Mouse (Mus musculus) frontal cortex, adult (tissue): Measurements from ENCODE around the gene Vcp.

Experiments
- ATAC-seq: cut with Nextera tagmentation; 2 replicates; pipeline ENCODE4 v1.9.2; 2017; ENCODE audit warnings: mild to moderate bottlenecking, moderate library complexity, mixed read lengths; ENCODE audit not compliant: low TSS enrichment

The Vcp gene

DNA sequence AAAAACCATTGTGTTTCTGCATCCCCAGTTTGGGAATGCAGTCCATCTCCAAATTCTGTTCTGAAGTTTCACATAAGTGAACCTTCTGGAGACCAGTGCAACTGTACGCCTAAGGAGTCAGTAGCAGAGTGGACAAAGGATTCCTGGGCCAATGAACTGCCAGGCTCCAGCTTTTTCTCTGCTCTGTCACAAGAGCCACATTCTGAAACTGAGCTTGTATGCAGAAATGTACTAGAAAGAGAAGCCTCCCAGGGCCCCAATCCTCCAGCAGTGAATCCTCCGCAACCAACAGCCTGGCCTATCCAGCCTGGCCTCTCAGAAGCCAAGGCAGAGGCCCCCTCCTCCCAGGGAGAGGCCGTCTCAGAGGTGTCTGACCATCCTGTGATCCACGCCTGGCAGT, 27.4 kb downstream of the Vcp start:
- ATAC-seq: no peak

DNA sequence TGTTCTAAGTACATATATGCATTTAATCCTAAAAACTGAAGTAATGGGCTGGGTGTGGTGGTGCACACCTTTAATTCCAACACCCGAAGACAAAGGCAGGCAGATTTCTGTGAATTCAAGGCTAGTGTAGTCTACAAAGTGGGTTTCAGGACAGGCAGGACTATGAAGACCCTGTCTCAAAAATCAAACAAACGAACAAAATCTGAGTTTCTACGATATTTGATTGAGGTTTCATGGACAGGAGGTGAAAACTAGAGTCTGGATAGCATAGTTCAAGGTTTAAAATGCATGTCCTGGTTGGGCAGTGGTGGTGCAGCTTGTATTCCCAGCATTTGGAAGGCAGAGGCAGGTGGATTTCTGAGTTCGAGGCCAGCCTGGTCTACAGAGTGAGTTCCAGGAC, 31.0 kb downstream of the Vcp start, which contains the start of gene 1700022I11Rik:
Gene 1700022I11Rik, plus strand, starts transcription at position 301 of the 400 bp plus-strand sequence.
- no peak for ATAC-seq

DNA sequence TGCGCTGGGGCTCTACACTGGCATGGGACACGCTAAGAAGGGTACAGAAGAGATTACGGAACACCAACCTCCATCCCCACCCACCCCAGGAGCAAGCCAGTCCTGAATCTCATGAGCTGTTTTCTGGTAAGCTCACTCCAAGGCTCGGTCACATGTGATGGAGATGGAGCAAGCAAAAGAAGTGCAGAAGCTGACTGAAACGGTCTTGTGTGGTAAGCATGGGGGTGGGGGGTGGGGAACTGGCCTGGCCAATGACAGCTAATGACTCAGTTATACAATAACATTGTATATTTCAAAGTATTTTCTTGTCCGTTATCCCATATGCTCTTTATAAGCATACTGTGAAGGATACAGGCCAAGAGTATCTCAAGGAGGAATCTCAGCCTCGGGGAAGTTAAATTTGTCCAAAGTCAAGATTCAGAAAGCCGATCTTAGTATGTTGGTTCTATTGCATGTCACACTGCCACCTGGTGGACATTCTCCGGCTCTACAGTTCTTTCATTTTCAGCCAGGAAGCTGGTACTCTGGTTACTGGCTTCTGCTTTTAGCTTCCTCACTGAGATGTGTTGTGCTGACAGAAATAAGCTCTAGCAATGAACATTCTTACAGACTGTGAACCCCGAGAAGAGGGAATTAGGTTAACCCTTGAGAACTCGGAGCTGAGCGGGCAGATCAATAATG, 35.1 kb downstream of the Vcp start:
- ATAC-seq: peak; percentile 79

DNA sequence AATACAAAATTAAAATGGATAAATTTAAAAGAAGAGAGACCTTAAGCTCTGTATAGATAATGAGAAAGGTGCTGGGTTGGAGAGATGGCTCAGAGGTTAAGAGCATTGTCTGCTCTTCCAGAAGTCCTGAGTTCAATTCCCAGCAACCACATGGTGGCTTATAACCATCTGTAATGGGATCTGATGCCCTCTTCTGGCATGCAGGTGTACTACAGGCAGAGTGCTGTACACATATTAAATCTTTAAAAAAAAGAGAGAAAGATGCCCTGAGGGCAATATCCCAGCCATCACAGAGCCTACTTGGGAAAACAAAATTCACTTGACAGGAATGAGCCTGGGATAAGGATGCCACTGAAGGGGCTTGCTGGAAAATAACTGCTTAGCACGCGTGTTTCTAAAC, 36.8 kb downstream of the Vcp start:
- ATAC-seq: no peak

DNA sequence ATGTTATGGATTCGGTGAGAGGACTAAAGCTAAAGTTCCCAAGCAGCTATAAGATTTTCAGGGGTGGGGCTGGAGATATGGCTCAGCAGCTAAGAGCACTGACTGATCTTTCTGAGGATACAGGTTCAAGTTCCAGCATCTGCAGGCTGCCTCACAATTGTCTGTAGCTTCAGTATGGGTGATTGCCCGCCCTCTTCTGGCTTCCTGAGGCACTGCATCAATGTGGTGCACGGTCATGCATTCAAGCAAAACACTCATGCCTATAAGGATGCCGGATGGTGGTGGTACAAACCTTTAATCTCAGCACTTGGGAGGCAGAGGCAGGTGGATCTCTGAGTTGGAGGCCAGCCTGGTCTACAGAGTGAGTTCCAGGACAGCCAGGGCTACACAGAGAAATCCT, 38.7 kb downstream of the Vcp start:
- peak; percentile 38; the same call in 1 of the 2 replicates for ATAC-seq

DNA sequence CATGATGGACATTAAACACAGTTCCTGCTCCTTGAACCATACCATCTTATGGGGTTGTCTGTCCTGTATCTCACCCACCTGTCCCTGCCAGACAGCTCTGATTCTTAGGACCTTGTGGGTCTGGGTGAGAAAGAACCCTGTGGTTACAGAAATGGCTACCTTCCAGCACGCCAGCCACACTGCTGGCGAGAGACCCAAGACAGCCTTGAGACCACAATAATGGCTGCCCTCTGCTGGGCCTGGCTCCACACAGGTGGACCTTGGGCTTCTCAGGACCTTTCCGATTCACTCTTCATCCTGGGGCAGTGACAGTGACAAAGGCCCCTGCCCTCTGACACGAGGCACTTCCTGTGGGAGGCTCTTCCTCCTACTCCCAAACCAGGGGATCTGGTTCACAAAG, 40.9 kb downstream of the Vcp start:
- ATAC-seq: no peak

DNA sequence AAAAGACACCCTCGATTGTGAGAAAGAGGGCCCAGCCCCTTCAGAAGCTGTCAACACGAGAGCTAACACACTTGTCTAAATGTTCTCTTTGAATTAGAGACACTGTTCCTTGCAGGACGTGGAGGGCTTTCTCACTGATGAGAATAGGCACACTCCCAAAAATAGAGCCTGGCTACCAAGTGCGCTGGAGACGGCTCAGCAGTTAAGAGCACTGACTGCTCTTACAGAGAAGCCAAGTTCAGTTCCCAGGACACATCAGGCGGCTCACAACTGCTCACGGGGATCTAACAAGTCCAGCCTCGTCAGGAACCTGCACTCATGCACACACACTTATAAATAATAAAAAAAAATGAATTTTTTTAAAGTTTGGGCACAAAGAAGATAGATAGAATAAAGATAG, 41.4 kb downstream of the Vcp start:
- ATAC-seq: peak; percentile 10

DNA sequence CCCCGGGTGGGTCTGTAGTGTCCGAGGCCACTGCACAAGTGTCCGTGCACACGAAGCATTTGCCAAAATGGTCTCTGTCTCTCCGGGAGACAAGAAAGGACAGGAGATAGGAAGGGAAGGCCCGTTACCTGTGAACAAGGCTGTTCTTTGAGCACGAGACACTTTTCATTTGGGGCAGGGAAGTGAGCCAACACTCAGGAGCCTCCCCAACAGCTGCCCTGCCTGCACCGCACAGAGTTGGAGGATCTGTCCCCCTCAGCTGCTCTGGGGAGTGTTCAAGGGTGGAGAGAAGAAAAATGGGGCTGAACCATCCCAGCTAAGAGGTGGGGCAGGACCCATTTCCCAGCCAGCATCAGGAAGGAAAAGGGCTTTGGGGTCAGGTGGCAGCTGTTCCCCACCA, 42.3 kb downstream of the Vcp start:
- no peak for ATAC-seq

DNA sequence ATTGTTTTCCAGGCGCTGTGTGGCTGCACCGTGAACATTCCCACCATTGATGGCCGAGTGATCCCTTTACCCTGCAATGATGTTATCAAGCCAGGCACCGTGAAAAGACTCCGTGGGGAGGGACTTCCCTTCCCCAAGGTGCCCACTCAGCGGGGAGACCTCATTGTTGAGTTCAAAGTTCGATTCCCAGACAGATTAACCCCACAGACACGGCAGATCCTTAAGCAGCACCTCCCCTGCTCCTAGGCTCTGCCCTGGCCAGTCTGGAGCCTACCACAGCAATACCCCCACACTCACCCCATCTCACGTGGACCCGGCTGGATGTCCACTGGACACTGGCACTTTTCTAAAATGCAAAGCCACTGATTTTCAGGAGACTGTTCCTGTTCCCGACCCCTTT, 43.0 kb downstream of the Vcp start:
- no peak for ATAC-seq

DNA sequence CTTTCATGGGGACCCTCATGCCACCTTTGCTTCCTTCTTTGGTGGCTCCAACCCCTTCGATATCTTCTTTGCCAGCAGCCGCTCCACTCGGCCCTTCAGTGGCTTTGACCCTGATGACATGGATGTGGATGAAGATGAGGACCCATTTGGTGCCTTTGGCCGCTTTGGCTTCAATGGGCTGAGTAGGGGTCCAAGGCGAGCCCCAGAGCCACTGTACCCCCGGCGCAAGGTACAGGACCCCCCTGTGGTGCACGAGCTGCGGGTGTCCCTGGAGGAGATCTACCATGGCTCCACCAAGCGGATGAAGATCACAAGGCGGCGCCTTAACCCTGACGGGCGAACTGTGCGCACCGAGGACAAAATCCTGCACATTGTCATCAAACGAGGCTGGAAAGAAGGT, 43.7 kb downstream of the Vcp start:
- no peak for ATAC-seq

DNA sequence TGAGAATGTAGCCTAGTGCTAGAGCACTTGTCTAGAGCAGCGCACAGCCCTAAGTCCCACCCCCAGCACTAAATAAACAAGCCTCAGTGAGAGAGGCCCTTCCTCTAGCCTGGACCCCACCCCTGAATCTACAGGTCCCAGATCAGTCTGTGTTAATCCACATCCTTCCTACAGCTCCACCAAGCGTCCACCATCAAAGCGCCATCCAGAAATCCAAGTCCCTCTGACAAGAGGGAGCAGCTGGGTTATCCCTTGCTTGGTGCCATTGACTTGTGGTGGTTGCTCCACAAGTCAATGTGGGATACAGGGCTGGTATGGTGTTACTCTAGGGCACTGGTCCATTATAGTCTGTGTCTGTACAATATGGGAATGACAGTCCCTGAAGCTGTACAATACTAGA, 45.1 kb downstream of the Vcp start:
- no peak for ATAC-seq

DNA sequence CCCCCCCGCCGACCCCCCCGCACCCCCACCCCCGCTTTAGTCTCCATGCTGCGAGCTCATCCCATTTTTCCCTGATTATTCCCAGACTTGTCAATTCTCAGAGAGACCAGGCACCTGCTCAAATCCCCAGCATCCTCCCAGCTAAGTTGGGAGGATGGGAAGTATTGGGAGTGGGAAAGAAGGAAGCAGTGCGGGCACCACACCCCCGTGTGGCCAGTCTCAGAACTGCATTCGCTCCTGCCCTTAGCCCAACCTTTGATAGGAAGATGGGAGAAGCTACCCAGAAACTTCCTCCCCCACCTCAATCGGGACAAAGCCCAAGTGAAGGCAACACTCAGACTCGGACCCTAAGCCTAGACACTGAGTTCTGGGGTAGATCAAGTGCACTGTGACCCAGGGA, 46.0 kb downstream of the Vcp start:
- ATAC-seq: no peak

DNA sequence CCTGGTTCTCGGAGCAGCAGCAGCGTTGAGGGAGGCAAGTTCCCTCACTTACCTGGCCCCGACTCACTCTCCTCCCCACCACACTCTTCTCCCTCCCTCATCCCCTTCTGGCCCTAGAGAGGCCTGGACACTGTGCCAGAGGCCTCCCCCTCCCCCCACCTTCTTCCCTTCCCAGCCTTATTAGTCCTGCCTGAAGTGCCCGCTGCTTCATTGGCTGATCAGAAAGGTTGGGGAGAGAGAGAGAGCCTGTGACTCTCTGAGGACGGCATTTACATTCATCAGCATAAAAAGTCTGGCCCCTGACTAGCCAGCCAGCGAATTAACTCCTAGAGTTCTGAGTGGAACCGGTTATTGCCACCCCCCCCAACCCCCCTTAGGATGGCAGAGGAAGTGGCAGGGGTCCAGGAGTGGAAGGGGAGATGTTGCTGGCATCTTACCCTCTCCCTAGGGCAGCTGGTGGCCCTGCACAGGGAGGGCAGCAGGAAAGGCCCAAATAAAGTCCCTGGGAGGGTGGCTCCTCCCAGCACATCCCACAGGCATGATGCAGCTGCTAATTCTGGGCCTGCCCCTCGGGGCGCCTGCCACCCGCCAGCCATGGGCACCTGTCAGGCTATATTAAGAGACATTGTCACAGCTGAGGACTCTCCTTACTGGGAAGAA, 46.7 kb downstream of the Vcp start:
- peak; percentile 13; the same call in 1 of the 2 replicates for ATAC-seq

DNA sequence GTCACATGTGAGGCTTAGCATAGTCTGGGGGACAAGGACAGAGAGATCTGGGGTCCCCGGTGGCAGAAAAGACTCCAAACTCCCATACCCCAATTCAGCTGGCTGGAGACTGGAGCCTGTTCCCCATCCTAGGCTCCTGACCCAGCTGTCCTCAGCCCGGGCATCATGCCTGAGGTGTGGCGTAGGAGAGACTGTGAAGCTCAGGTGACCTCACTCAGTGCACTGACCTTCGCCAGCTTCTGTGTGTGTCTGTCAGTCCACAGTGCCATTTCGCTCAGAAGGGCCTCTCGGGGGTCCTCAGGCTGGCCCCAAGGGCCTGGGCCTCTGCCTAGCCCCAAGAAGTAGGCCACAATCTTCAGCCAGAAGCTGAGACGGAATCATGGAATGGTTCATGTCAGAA, 47.7 kb downstream of the Vcp start:
- no peak for ATAC-seq

DNA sequence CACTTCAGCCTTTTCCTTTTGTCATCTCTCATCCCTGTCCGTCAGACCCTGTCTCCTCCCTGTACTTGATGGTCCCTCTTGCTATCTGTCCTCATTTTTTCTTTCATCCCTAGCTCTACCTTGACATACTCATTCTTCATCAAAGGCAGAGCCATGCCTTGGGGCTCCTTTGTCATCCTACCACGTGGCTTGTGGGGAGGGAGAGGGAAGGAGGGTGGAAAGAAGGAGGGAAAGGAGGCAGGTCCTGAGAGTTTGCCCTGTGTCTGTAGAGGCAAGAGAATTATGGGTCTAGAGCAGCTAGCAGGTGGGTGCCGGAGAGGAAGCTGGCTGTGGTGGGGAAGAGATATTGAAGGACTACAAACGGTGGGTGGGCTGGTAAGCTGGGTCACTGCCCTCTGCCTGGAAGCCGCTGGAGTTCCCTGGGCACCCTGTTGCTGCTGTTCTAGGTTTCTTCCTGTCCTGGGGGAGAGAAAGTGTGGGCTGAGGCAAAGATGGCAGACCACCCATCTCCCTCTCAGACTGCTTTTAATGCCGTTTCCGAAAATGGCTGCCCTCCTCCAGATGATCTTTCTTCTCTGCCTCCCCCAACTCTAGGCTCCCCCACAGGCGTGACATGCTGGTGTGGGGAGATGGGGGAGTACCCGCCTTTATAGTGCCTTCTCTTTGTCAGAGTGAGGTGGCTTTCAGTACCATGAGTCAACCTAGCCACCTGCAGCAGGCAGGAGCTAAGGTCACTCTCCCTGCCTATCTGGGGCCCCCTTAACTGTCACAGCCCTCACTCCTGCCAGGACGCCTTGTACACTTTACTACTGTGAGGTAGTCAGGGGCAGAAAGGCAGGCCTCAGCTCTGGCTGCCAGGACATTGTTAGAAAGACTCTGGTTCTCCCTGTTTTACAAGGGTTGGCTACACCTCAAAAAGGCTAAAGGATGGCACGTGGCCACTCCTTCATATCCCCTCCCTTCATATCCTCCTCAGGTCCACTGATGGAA, 48.8 kb downstream of the Vcp start:
- no peak for ATAC-seq

DNA sequence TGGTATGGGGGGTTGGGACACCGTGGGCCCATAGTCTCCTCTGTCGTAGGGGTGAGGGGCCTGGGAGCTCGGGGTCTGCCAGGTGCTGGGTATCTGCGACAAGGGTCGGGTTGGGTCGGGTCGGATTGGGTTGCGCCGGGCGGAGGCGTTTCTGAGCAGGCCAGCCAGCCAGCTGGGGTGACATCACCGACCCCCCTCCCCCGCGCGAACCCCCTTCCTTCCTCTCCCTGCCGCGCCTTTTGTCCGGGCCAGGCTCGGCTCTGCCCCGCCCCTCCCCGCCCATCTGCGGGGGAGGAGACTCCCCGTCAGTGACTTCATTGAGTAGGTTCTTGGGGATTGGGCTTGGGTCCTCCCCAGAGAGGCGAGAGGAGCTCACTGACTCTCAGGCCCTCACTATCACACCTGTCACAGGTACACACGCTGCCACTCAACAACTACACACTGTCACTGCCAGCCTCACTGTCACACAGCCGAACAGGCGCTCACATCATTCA, 50.2 kb downstream of the Vcp start:
- ATAC-seq: no peak; the same call in 1 of the 2 replicates

DNA sequence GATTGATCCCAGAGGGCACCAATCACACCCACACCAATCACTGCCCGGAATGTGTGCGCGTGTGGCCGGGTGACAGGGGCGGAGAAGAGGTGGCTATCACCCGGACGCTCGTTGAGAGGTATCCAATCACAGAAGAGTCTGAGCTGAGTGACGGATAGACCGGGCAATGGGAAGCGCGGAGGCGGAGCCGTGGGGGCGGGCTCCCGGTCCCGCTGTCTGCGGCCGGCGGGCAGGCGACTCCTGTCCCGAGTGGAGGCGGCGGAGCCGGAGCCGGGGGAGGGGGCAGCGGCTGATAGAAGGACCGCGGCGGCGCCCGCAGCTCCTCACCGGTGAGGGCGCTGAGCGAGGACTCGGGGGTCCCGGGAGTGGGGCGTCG, 50.6 kb downstream of the Vcp start, which contains the start of gene Dnajb5:
Gene Dnajb5, plus strand, starts transcription at position 139 of the 376 bp plus-strand sequence.
- ATAC-seq: peak; percentile 55

DNA sequence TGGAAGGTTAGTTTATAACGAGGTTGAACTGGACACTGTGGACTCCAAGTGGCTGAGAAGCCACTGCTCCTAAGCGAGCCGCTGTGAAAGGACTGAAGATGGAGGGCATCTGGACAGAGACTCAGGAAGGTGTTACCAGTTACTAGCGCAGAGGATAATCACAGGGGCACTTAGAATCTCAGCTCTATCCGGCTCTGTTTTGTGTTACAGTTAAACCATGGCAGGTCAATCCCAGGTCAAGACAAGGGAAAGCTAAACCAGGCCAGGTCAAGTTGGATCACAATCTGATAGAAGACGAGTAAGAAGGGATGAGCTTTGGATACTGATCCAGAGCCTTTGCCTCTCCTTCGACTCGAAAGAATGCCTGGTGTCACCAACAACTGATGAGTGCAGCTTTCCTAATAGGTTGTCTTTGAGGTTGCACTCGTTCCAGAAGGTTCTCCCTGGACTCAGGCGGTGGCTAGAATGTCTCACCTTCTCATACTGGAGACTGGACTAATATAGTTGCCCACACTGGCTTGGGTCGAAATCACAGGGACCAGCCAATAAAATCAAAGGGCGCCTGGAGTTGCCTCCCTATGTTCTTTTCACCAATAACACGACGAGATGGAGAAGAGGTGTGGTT, 51.1 kb downstream of the Vcp start:
- no peak for ATAC-seq

DNA sequence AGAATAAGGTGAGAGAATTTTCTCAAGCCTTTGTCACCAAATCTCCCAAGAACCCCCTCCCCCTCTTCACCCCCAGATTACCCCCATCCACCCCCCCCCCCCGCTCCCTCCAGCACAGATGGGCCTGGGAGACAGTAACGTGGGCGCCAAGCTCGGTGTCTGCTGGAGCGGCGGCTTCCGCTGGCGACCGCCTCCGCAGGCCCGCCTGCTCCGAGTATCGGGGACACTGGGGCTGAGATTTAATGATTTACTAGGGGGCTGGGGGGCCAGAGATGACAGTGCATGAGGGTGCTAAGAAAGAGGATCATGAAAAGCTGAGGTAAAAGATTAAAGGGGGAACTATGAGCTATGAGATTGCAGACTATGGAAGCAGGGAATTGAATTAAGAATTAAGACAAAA, 51.8 kb downstream of the Vcp start:
- ATAC-seq: no peak

DNA sequence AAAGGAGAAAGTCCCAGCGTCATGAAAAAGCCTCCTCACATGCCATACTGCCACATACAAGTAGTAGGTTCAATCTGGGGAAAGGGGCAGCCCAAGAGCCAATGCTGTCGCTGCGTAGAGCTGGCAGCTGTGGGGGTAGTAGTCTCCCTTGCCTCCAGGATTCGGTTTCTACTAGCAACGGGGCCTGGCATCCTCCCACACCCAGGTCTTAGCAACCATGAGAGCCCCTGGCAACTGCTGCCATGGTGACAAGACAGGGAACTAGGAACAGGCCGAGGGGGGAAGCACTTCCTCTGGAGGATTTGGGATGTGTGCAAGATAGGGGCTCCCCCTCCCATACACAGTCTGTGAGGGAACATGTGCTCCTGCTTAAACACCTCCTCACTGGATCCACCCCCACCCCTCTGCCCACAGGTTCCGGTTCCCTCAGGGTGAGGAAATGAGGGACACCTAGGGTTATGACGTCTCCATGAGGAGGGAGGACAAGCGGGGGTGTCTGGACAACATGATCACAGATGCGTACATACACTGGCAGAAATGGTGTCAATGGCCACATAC, 53.5 kb downstream of the Vcp start:
- peak; percentile 48 for ATAC-seq

DNA sequence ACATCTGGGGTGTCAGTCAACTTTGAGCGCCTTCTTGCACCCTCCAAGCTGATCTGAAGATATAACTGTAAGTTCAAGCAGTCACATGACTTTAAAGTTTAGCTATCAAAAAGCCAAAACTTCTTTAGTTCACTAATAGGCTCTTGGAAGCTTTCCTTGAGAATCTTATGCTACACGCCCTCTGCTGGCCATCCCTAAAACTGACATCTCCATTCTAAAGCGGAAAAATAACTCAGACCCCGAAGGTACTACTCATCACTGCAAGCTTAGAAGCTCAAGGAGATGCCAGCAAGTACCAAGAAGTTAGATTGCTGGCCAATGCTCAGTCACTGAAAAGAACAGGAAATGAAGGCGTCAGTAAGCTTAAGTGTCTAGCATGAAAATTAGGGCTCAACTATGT, 54.4 kb downstream of the Vcp start:
- no peak for ATAC-seq
